Mouse (Mus musculus): Measurements from ENCODE around the gene Slc7a7.

DNA sequence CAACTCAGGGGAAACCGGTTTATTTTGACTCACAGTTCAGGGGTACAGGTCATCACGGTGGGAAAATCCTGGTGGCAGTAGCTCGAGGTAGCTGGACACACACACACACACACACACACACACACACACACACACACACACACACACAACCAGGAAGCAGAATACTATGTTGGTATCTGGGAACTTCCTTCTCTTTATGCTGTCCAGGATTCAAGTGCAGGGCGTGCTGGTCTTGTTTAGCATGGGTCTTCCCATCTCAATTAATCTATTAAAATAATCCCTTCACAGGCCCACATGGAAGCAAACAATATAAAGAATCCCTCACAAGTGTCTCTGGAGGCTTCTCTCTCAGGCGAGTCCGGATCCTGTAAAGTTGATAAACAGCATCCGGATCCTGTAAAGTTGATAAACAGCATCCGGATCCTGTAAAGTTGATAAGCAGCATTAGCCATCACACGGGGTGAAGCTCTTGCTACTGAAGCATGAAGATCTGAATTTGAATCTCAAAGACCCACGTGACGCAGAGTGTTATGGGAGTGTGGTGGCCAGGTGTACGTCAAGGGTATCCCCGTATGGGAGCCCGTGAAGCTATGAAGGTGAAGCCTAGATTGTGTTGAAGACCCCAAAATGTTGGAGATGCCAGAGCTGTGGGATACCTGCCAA, 40.5 kb upstream of the Slc7a7 start:
- TF ChIP-seq CTCF (IDR thresholded peaks at IDR 0.05), result no peak
- TF ChIP-seq EP300 (IDR thresholded peaks at IDR 0.05), result 0 out of 2 replicates have a peak, but pooled peaks have one; percentile 9
